Mouse (Mus musculus): ENCODE measurements at regions not wholly inside any gene's neighbourhood (a gene's known extent, or its start where the extent isn't known, plus 50 kb on each side); places are given as distances from the start of the nearest gene placed in this dataset.
A peak's percentile ranks its signal among the peaks of the same experiment; 100 is the strongest.

DNA sequence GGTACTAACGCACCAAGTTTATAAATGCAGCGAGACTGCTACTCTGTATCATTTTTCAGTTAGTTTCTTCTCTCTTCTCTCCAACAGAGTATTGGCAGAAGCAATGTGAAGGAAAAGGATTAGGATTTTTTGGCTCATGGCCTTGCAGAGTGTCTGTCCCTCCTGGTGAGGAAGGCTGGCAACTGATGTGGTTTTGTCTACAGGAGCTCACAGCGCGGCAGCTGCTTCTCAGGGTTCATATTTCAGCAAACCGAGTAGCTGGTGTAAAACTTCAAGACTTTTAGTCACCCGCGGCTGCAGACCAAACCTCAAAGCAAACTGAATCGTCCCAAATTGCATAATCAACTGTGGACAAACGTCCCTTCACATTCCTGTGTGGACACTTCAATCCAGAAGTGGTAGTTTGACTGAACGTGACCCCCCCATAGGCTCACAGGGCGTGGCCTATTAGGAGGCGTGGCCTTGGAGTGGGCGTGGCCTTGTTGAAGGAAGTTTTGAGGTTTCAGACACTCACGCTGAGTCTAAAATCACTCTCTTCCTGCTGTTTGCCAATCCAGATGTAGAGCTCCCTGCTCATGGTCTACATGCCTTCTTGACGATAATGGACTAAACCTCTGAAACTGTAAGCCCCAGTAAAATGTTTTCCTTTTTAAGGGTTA lies 147.7 kb upstream of the Trpc7 start:
- TF ChIP-seq CTCF (IDR thresholded peaks at IDR 0.05; ENCODE audit: low read depth) (no peak), EP300 (IDR thresholded peaks at IDR 0.05; ENCODE audit: low read depth) (no peak)
- Histone ChIP-seq H3K4me3 (ENCODE audit: insufficient read depth in 1 of 2, low read depth in 2 of 2, low read length in 2 of 2) (no peak overlapping the region), H3K36me3 (replicated peaks; ENCODE audit: control insufficient read depth, insufficient read depth, low read depth) (no peaks in the 10 kb centered on the region), H3K4me2 (ENCODE audit: low read depth) (no peak overlapping the region), H3K9ac (replicated peaks) (no peak overlapping the region), H3K27ac (no peak overlapping the region), H3K4me1 (replicated peaks; ENCODE audit: control insufficient read depth in 2 of 2, insufficient read depth in 2 of 2, low read length in 1 of 2) (peaks cover 0 to 2% of the 10 kb centered on the region in 2 experiments; a peak in 1 of 4 replicates), H3K27me3 (ENCODE audit: control insufficient read depth, insufficient read depth, low read length) (no peaks in the 10 kb centered on the region), H3K9me3 (ENCODE audit: control insufficient read depth, low read length) (no peaks in the 10 kb centered on the region; the same call in 1 of the 2 replicates)
- no peak for ATAC-seq (ENCODE audit: insufficient read depth)
- no peak for DNase-seq (ENCODE audit: low read depth in 3 of 3, low spot score in 3 of 3)
- WGBS (ENCODE audit: insufficient replicate concordance): 53% methylated on average over 15 of the region's 15 CpGs

GRCm38 (mm10) chr13:57042514-57042913 lies 146.7 kb upstream of the Trpc7 start:
- Histone ChIP-seq H3K9ac (replicated peaks) (no peak overlapping the region), H3K4me2 (ENCODE audit: low read depth) (no peak overlapping the region), H3K4me1 (replicated peaks; ENCODE audit: control insufficient read depth in 2 of 2, insufficient read depth in 2 of 2, low read length in 1 of 2) (peaks cover 0 to 2% of the 10 kb centered on the region in 2 experiments; a peak in 1 of 4 replicates), H3K27ac (no peak overlapping the region), H3K4me3 (ENCODE audit: insufficient read depth in 1 of 2, low read depth in 2 of 2, low read length in 2 of 2) (no peak overlapping the region), H3K36me3 (replicated peaks; ENCODE audit: control insufficient read depth, insufficient read depth, low read depth) (no peaks in the 10 kb centered on the region), H3K27me3 (ENCODE audit: control insufficient read depth, insufficient read depth, low read length) (no peaks in the 10 kb centered on the region), H3K9me3 (ENCODE audit: control insufficient read depth, low read length) (no peaks in the 10 kb centered on the region; the same call in 1 of the 2 replicates)
- DNase-seq (ENCODE audit: low read depth in 3 of 3, low spot score in 3 of 3) (no peak), ATAC-seq (ENCODE audit: insufficient read depth) (no peak)
- TF ChIP-seq EP300 (IDR thresholded peaks at IDR 0.05; ENCODE audit: low read depth) (no peak), CTCF (IDR thresholded peaks at IDR 0.05; ENCODE audit: low read depth) (peak; percentile 43)
- 48% methylated on average over 5 of the region's 5 CpGs for WGBS (ENCODE audit: insufficient replicate concordance)

DNA sequence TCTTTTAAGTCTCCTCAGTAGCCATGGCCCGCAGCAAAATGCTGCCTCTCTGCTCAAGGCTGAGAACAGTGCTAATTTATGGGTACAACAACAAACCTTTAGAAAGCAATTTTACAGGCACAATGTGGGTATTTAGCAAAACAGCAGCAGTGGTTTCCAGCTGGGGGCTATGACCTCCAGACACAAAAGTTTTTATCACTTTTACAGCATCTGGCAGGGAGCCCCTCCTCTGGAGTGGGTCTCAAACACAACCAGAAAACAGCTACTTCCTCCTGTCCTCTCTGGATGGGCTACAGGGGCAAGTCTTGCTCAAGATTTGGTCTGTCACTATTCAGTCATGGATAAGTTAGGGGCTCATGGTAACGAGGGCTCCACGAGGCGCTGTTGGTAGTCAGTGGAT lies 137.1 kb upstream of the Trpc7 start:
- Histone ChIP-seq H3K27ac (no peak overlapping the region), H3K9me3 (ENCODE audit: control insufficient read depth, low read length) (no peaks in the 10 kb centered on the region), H3K27me3 (ENCODE audit: control insufficient read depth, insufficient read depth, low read length) (no peaks in the 10 kb centered on the region), H3K4me1 (replicated peaks; ENCODE audit: control insufficient read depth in 2 of 2, insufficient read depth in 2 of 2, low read length in 1 of 2) (no peaks in the 10 kb centered on the region), H3K36me3 (replicated peaks; ENCODE audit: control insufficient read depth, insufficient read depth, low read depth) (no peaks in the 10 kb centered on the region), H3K9ac (replicated peaks) (no peak overlapping the region), H3K4me2 (ENCODE audit: low read depth) (no peak overlapping the region), H3K4me3 (ENCODE audit: insufficient read depth in 1 of 2, low read depth in 2 of 2, low read length in 2 of 2) (no peak overlapping the region)
- DNase-seq (ENCODE audit: low read depth in 3 of 3, low spot score in 3 of 3): no peak
- no peak for TF ChIP-seq EP300 (IDR thresholded peaks at IDR 0.05; ENCODE audit: low read depth)
- TF ChIP-seq CTCF (IDR thresholded peaks at IDR 0.05; ENCODE audit: low read depth): no peak
- no peak for ATAC-seq (ENCODE audit: insufficient read depth)
- 37% methylated on average over 4 of the region's 4 CpGs for WGBS (ENCODE audit: insufficient replicate concordance)

- ATAC-seq (ENCODE audit: insufficient read depth) (no peak), DNase-seq (ENCODE audit: low read depth in 3 of 3, low spot score in 3 of 3) (no peak)
- 54% methylated on average over 11 of the region's 11 CpGs for WGBS (ENCODE audit: insufficient replicate concordance)
- no peak overlapping the region for H3K4me3 ChIP-seq (ENCODE audit: insufficient read depth in 1 of 2, low read depth in 2 of 2, low read length in 2 of 2)
- H3K27ac ChIP-seq: no peak overlapping the region
- no peak overlapping the region for H3K4me2 ChIP-seq (ENCODE audit: low read depth)
- TF ChIP-seq EP300 (IDR thresholded peaks at IDR 0.05; ENCODE audit: low read depth): no peak
- TF ChIP-seq CTCF (IDR thresholded peaks at IDR 0.05; ENCODE audit: low read depth): no peak
- no peaks in the 10 kb centered on the region for H3K27me3 ChIP-seq (ENCODE audit: control insufficient read depth, insufficient read depth, low read length)
- no peaks in the 10 kb centered on the region for H3K9me3 ChIP-seq (ENCODE audit: control insufficient read depth, low read length)
- no peak overlapping the region for H3K9ac ChIP-seq (replicated peaks)
- H3K4me1 ChIP-seq (replicated peaks; ENCODE audit: control insufficient read depth in 2 of 2, insufficient read depth in 2 of 2, low read length in 1 of 2): no peaks in the 10 kb centered on the region
- H3K36me3 ChIP-seq (replicated peaks; ENCODE audit: control insufficient read depth, insufficient read depth, low read depth): no peaks in the 10 kb centered on the region
Measured at GRCm38 (mm10) chr13:57017553-57018341, 122.0 kb upstream of the Trpc7 start.
